Mouse (Mus musculus) liver, embryonic 11.5 days (tissue): ENCODE measurements around the gene Npr2. TPM values are rescaled to one million over a fixed set of nuclear protein-coding genes. Genes with fewer than 3 reads are reported as not detected.
A peak's percentile ranks its signal among the peaks of the same experiment; 100 is the strongest.

Experiments
- ATAC-seq: fragments of 200-750 bp; cut with Nextera tagmentation; replicated peaks from 2 replicates; pipeline ENCODE4 v1.8.0; 2017; ENCODE audit warnings: moderate number of reproducible peaks, mild to moderate bottlenecking, moderate TSS enrichment, moderate library complexity; ENCODE audit not compliant: low FRiP score
- DNase-seq: peaks from one replicate; pipeline ENCODE4 v3.0.0-alpha.2; 2017; ENCODE audit warnings: low spot score
- H3K27ac ChIP-seq: fragments of 300-500 bp; sonication (generic); 2 replicates; pipeline ENCODE4 v1.5.1; 2014; ENCODE audit warnings: mild to moderate bottlenecking, low read depth, low read length, control low read depth
- H3K27me3 ChIP-seq: fragments of 300-500 bp; sonication (generic); replicated peaks from 2 replicates; pipeline ENCODE4 v1.6.1; 2014; ENCODE audit warnings: low read length, mixed read lengths; ENCODE audit not compliant: control insufficient read depth, insufficient read depth
- H3K36me3 ChIP-seq: fragments of 300-500 bp; sonication (generic); 2 replicates; pipeline ENCODE4 v1.6.1; 2014; ENCODE audit warnings: mild to moderate bottlenecking, low read length, moderate library complexity, mixed read lengths; ENCODE audit not compliant: control insufficient read depth, insufficient read depth
- H3K4me1 ChIP-seq: fragments of 300-500 bp; sonication (generic); replicated peaks from 2 replicates; pipeline ENCODE4 v1.6.1; 2014; ENCODE audit warnings: low read length, mixed read lengths; ENCODE audit not compliant: control insufficient read depth, insufficient read depth
- H3K4me2 ChIP-seq: fragments of 300-500 bp; sonication (generic); 2 replicates; pipeline ENCODE4 v1.6.1; 2014; ENCODE audit warnings: mild to moderate bottlenecking, control low read depth, moderate library complexity
- H3K4me3 ChIP-seq: fragments of 300-500 bp; sonication (generic); 2 replicates; pipeline ENCODE4 v1.5.1; 2014; ENCODE audit warnings: low read depth, low read length, control low read depth
- H3K9ac ChIP-seq: fragments of 300-500 bp; sonication (generic); 2 replicates; pipeline ENCODE4 v1.6.1; 2014; ENCODE audit warnings: low read depth, low read length, control low read depth
- H3K9me3 ChIP-seq: fragments of 300-500 bp; sonication (generic); 2 replicates; pipeline ENCODE4 v1.6.1; 2016; ENCODE audit warnings: low read length, inconsistent platforms, mixed read lengths; ENCODE audit not compliant: control insufficient read depth
- WGBS: fragments of 180-500 bp; shearing (Covaris S2); extraction: QIAGEN DNeasy Blood & Tissue Kit; methylation state at CpG from one replicate; pipeline ENCODE4 v1.1.7; 2014; 5-methylcytosine and 5-hydroxymethylcytosine counted together
- polyA plus RNA-seq: library from polyadenylated mRNA; unstranded; fragments of >200 nt; fragmentation: Nextera tagmentation; extraction: Ambion mirVana; gene quantifications from 2 replicates; pipeline ENCODE4 v1.2.1, GENCODE M21; 2014

Gene Npr2
- polyA plus RNA-seq, 1 experiment from 2014 or later = 3.2 TPM

- H3K4me2 ChIP-seq = peak overlapping the region; percentile 48
- H3K27me3 ChIP-seq = no peaks in the 10 kb centered on the region
- peaks cover 4% of the 10 kb centered on the region; the same call in 1 of the 2 replicates for H3K4me1 ChIP-seq
- H3K27ac ChIP-seq = peak overlapping the region; percentile 74
- WGBS = 34% methylated on average over 10 of the region's 10 CpGs
- ATAC-seq (peak; percentile 91), DNase-seq (no peak)
- H3K9ac ChIP-seq = no peak overlapping the region; the same call in 1 of the 2 replicates
- no peaks in the 10 kb centered on the region for H3K36me3 ChIP-seq
- no peak overlapping the region; the same call in 1 of the 2 replicates for H3K4me3 ChIP-seq
- no peaks in the 10 kb centered on the region for H3K9me3 ChIP-seq
These were observed 19.2 kb upstream of the Npr2 start for GRCm38 (mm10) chr4:43612534-43612933.

- Histone ChIP-seq H3K27me3 (no peaks in the 10 kb centered on the region), H3K36me3 (no peaks in the 10 kb centered on the region), H3K9me3 (no peaks in the 10 kb centered on the region), H3K27ac (peak overlapping the region; percentile 74), H3K9ac (peak overlapping the region; percentile 36; the same call in 1 of the 2 replicates), H3K4me3 (no peak overlapping the region), H3K4me1 (peaks cover 4% of the 10 kb centered on the region; the same call in 1 of the 2 replicates), H3K4me2 (peak overlapping the region; percentile 48)
- DNase-seq (no peak), ATAC-seq (peak; percentile 87)
- 52% methylated on average over 3 of the region's 3 CpGs for WGBS
These were observed 18.5 kb upstream of the Npr2 start for GRCm38 (mm10) chr4:43613060-43613730.

GRCm38 (mm10) chr4:43620146-43620778 is 11.5 kb upstream of the Npr2 start:
- WGBS = 68% methylated on average over 4 of the region's 4 CpGs
- H3K9me3 ChIP-seq = peaks cover 5% of the 10 kb centered on the region
- no peak overlapping the region for H3K4me3 ChIP-seq
- H3K27ac ChIP-seq = no peak overlapping the region
- DNase-seq (no peak), ATAC-seq (no peak)
- no peaks in the 10 kb centered on the region for H3K4me1 ChIP-seq
- 0 out of 2 replicates have a peak, but pooled peaks cover 2% of the 10 kb centered on the region for H3K27me3 ChIP-seq
- no peak overlapping the region for H3K9ac ChIP-seq
- no peak overlapping the region for H3K4me2 ChIP-seq
- H3K36me3 ChIP-seq = no peaks in the 10 kb centered on the region

GRCm38 (mm10) chr4:43629106-43629817 is 2.5 kb upstream of the Npr2 start:
- peak; percentile 31 for DNase-seq
- H3K27ac ChIP-seq = no peak overlapping the region
- no peak overlapping the region for H3K4me2 ChIP-seq
- WGBS = 50% methylated on average over 20 of the region's 20 CpGs
- 0 out of 2 replicates have a peak, but pooled peaks cover 8% of the 10 kb centered on the region for H3K4me1 ChIP-seq
- no peak overlapping the region for H3K9ac ChIP-seq
- peak; percentile 21; the same call in 1 of the 2 replicates for ATAC-seq
- H3K27me3 ChIP-seq = peaks cover 26% of the 10 kb centered on the region
- peaks cover 9% of the 10 kb centered on the region for H3K9me3 ChIP-seq
- no peak overlapping the region for H3K4me3 ChIP-seq
- H3K36me3 ChIP-seq = no peaks in the 10 kb centered on the region

- Histone ChIP-seq H3K4me2 (peak overlapping the region; percentile 34), H3K27ac (no peak overlapping the region), H3K4me3 (no peak overlapping the region), H3K36me3 (no peaks in the 10 kb centered on the region), H3K4me1 (0 out of 2 replicates have a peak, but pooled peaks cover 8% of the 10 kb centered on the region), H3K9me3 (peaks cover 5% of the 10 kb centered on the region), H3K27me3 (peaks cover 26% of the 10 kb centered on the region), H3K9ac (no peak overlapping the region)
- DNase-seq (peak; percentile 68), ATAC-seq (peak; percentile 65)
- WGBS = 11% methylated on average over 5 of the region's 5 CpGs
These were observed 1.6 kb upstream of the Npr2 start for GRCm38 (mm10) chr4:43630030-43630581.

GRCm38 (mm10) chr4:43630671-43631045 is 1.1 kb upstream of the Npr2 start:
- 29% methylated on average over 5 of the region's 5 CpGs for WGBS
- H3K4me2 ChIP-seq = peak overlapping the region; percentile 96
- H3K27me3 ChIP-seq = peaks cover 26% of the 10 kb centered on the region
- H3K9me3 ChIP-seq = no peaks in the 10 kb centered on the region
- DNase-seq (peak; percentile 41), ATAC-seq (no peak)
- H3K27ac ChIP-seq = no peak overlapping the region
- H3K4me1 ChIP-seq = 0 out of 2 replicates have a peak, but pooled peaks cover 8% of the 10 kb centered on the region
- H3K4me3 ChIP-seq = peak overlapping the region; percentile 64; the same call in 1 of the 2 replicates
- no peak overlapping the region for H3K9ac ChIP-seq
- H3K36me3 ChIP-seq = no peaks in the 10 kb centered on the region

- H3K9me3 ChIP-seq = no peaks in the 10 kb centered on the region
- peak overlapping the region; percentile 64 for H3K4me3 ChIP-seq
- peak overlapping the region; percentile 96 for H3K4me2 ChIP-seq
- no peak for ATAC-seq
- no peak overlapping the region for H3K27ac ChIP-seq
- peak; percentile 31 for DNase-seq
- H3K9ac ChIP-seq = peak overlapping the region; percentile 71
- 0 out of 2 replicates have a peak, but pooled peaks cover 8% of the 10 kb centered on the region for H3K4me1 ChIP-seq
- H3K27me3 ChIP-seq = peaks cover 26% of the 10 kb centered on the region
- no peaks in the 10 kb centered on the region for H3K36me3 ChIP-seq
- WGBS = 56% methylated on average over 42 of the region's 42 CpGs
These were observed 503 bp downstream of the Npr2 start for GRCm38 (mm10) chr4:43631956-43632920.
